Mouse (Mus musculus) kidney, postnatal 10 days (tissue): ENCODE measurements at regions not wholly inside any gene's neighbourhood (a gene's known extent, or its start where the extent isn't known, plus 50 kb on each side); places are given as distances from the start of the nearest gene placed in this dataset.

Source experiments
- DNase-seq: peaks from one replicate; pipeline ENCODE4 v3.0.0; 2021; ENCODE audit warnings: mixed read lengths

GRCm38 (mm10) chr11:32907520-32908233 lies 83.3 kb upstream of the Smim23 start:
- peak; percentile 34 for DNase-seq

GRCm38 (mm10) chr11:32903970-32904369 lies 79.6 kb upstream of the Smim23 start:
- no peak for DNase-seq

- no peak for DNase-seq
Observed at GRCm38 (mm10) chr11:32903389-32903788, 79.0 kb upstream of the Smim23 start.

GRCm38 (mm10) chr11:32902923-32903322 lies 78.5 kb upstream of the Smim23 start:
- DNase-seq: no peak

- no peak for DNase-seq
Observed at GRCm38 (mm10) chr11:32900437-32900836, 76.0 kb upstream of the Smim23 start.

- no peak for DNase-seq
Observed at GRCm38 (mm10) chr11:32899604-32900216, 75.3 kb upstream of the Smim23 start.

- no peak for DNase-seq
Observed at GRCm38 (mm10) chr11:32895400-32895799, 71.0 kb upstream of the Smim23 start.

- no peak for DNase-seq
Observed at GRCm38 (mm10) chr11:32893146-32893903, 68.9 kb upstream of the Smim23 start.

GRCm38 (mm10) chr11:32892496-32892895 lies 68.1 kb upstream of the Smim23 start:
- DNase-seq: no peak

GRCm38 (mm10) chr11:32889248-32889647 lies 64.8 kb upstream of the Smim23 start:
- DNase-seq: peak; percentile 54

- DNase-seq: no peak
Observed at GRCm38 (mm10) chr11:32884744-32885143, 60.3 kb upstream of the Smim23 start.

GRCm38 (mm10) chr11:32883062-32883852 lies 58.9 kb upstream of the Smim23 start:
- DNase-seq: no peak

- no peak for DNase-seq
Observed at GRCm38 (mm10) chr11:32878967-32879366, 54.6 kb upstream of the Smim23 start.
